Mouse (Mus musculus) heart, adult 2 months (tissue): Measurements from ENCODE around the gene 9430097D07Rik. TPM values are rescaled to one million over a fixed set of nuclear protein-coding genes. Genes with fewer than 3 reads are reported as not detected.

Source experiments
- DNase-seq, 2 experiments: peaks; one replicate each; pipeline ENCODE4 v3.0.0; 2021
- H3K27ac ChIP-seq: fragments of 200-600 bp; 2 replicates; pipeline ENCODE4 v1.8.1; 2022
- H3K27me3 ChIP-seq: fragments of 200-500 bp; 2 replicates; pipeline ENCODE4 v1.6.1; 2012; ENCODE audit warnings: mild to moderate bottlenecking, low read length, inconsistent platforms, mixed read lengths; ENCODE audit not compliant: control insufficient read depth, insufficient read depth
- H3K36me3 ChIP-seq: fragments of 200-500 bp; 2 replicates; pipeline ENCODE4 v1.6.1; 2012; ENCODE audit warnings: low read length, inconsistent platforms; ENCODE audit not compliant: control insufficient read depth, insufficient read depth
- H3K4me1 ChIP-seq: fragments of 200-500 bp; 2 replicates; pipeline ENCODE4 v1.6.1; 2011; ENCODE audit warnings: low read length; ENCODE audit not compliant: control insufficient read depth, insufficient read depth
- H3K4me3 ChIP-seq: fragments of 200-600 bp; 2 replicates; pipeline ENCODE4 v1.8.1; 2022
- H3K79me2 ChIP-seq: fragments of 200-500 bp; replicated peaks from 2 replicates; pipeline ENCODE4 v1.6.1; 2012; ENCODE audit warnings: mild to moderate bottlenecking, inconsistent platforms, low read length, moderate library complexity, mixed read lengths; ENCODE audit not compliant: control insufficient read depth, insufficient read depth
- H3K9ac ChIP-seq: fragments of 200-500 bp; 2 replicates; pipeline ENCODE4 v1.6.1; 2012; ENCODE audit warnings: low read depth, mild to moderate bottlenecking, control low read depth, inconsistent platforms, low read length, mixed read lengths
- CTCF ChIP-seq: fragments of 200-600 bp; IDR thresholded peaks from 2 replicates; pipeline ENCODE4 v1.8.1; 2022; ENCODE audit warnings: antibody characterized with exemption, mild to moderate bottlenecking, moderate library complexity
- EP300 ChIP-seq: fragments of 200-500 bp; IDR thresholded peaks from 2 replicates; pipeline ENCODE4 v1.6.1; 2011; ENCODE audit warnings: low read depth, low read length, control low read depth; ENCODE audit not compliant: insufficient read depth
- POLR2A ChIP-seq: fragments of 200-500 bp; IDR thresholded peaks from 2 replicates; pipeline ENCODE4 v1.6.1; 2011; ENCODE audit warnings: mild to moderate bottlenecking, low read depth, low read length, control low read depth; ENCODE audit not compliant: insufficient read depth
- WGBS: fragments of 180-500 bp; shearing (Covaris S2); methylation state at CpG from one replicate; pipeline ENCODE4 v1.1.7; 2018; 5-methylcytosine and 5-hydroxymethylcytosine counted together
- intact Hi-C: fragments of 180-260 bp; cut with DNase I; formaldehyde crosslinking; loops from one replicate; pipeline ENCODE4 v1.15.1; 2025
- polyA plus RNA-seq: library from polyadenylated mRNA; depleted of rRNA; stranded (reverse); fragments of >200 nt; gene quantifications from 2 replicates; pipeline ENCODE4 v1.2.3, GENCODE M21; 2012
- total RNA-seq, 2 experiments: library from RNA; stranded (reverse); gene quantifications; 2 replicates each; pipeline ENCODE4 v1.2.3; 2021

9430097D07Rik gene
- total and polyA plus RNA-seq, 3 experiments = not detected

GRCm38 (mm10) chr2:32585149-32585714 is 9.7 kb upstream of the 9430097D07Rik start:
- TF ChIP-seq POLR2A = no peak
- peaks cover 7% of the 10 kb centered on the region for H3K4me1 ChIP-seq
- H3K4me3 ChIP-seq = no peak overlapping the region
- WGBS = 93% methylated on average over 7 of the region's 7 CpGs
- no peaks in the 10 kb centered on the region for H3K36me3 ChIP-seq
- no peaks in the 10 kb centered on the region for H3K79me2 ChIP-seq
- H3K9ac ChIP-seq = no peak overlapping the region
- H3K27me3 ChIP-seq = no peaks in the 10 kb centered on the region
- H3K27ac ChIP-seq = no peak overlapping the region
- no peak for DNase-seq
- intact Hi-C loops = no loop called here

DNA sequence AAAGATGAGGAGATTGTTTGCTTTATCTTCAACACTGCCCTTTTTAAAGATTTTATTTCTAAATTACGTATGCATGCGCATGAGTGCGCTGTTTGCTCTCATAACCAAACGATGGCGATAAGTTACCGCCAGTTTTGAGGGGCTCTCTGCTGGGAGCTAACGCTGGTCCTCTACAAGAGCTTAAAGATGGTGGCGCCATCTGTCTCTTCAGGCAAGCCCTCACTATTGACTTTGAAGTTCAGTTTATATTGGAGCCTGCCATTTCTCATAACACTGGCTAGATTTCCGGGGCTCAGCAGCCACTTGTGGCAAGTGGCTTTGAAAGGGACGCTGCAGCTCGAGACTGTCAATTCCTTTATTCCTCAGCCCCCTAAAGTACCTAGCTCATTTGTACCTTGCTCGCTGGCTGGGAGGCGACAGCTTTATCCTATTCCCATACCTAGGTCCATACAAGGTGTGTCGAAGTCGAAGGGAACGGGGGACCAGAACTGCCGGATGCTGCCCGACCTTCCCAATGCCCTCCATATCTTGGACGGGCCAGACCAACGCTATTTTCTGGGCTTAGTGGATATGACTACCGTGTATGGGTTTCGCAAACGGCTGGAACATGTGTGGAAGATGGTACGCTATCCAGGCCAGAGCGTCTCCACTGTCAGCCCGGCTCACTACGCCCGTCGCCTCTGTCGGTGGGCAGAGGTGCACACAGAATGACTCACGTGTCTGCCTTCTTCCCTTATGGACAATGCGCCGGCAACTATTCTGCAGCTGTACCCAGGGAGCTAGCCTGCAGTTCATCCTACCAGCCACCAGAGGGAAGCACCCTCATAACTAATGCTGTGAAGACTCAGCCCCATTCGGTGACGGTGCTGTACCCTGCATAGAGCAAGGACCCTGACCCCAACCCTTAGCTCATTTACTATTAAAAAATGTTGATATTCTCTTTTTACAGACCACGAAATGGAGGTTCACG is 7.6 kb upstream of the 9430097D07Rik start:
- H3K79me2 ChIP-seq = no peaks in the 10 kb centered on the region
- H3K4me3 ChIP-seq = no peak overlapping the region
- peaks cover 2% of the 10 kb centered on the region for H3K4me1 ChIP-seq
- H3K36me3 ChIP-seq = no peaks in the 10 kb centered on the region
- H3K9ac ChIP-seq = peak overlapping the region; percentile 39; the same call in 1 of the 2 replicates
- peak; percentile 100; the same call in 1 of the 2 replicates for TF ChIP-seq CTCF
- TF ChIP-seq EP300 = peak; percentile 97
- TF ChIP-seq POLR2A = no peak
- intact Hi-C loops = loop anchor here (1.0 kb wide), 2 partner anchors 19 to 106 kb away; no protein-coding TSS in a partner anchor
- DNase-seq = peak; percentile 78 to 81
- 15% methylated on average over 37 of the region's 37 CpGs for WGBS
- H3K27me3 ChIP-seq = no peaks in the 10 kb centered on the region
- H3K27ac ChIP-seq = no peak overlapping the region

DNA sequence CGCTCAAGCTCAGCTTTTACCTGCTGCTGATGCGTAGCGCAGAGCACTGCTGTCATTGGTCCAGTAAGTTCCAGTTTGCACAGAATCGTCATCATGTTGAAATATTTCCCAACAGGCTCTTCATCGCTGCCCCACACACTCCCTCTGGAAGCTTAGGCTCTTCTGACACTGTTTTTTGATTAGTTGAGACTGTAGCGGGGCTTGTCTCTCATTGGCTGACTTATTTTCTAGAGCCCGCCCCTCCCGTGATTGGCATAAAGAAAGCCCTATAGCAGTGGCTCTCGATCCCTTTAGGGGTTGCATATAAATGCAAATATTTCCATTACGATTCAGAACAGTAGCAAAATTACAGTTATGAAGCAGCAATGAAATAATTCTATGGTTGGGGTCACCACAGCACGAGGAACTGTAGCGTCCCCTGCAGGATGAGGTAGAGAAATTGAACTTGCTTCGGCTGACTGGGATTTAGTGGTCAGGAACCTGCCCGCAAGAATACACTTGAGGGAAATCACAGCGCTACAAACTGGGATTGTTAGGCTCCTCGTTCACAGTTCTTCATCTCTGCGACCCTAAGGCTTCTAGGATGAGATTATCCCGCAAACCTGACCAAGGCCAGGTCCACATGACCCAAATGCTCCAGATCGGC is 6.1 kb upstream of the 9430097D07Rik start:
- H3K27me3 ChIP-seq = no peaks in the 10 kb centered on the region
- no peak overlapping the region for H3K27ac ChIP-seq
- TF ChIP-seq POLR2A (no peak), CTCF (no peak; the same call in 1 of the 2 replicates), EP300 (no peak)

GRCm38 (mm10) chr2:32578146-32579046 is 2.9 kb upstream of the 9430097D07Rik start:
- Histone ChIP-seq H3K27me3 (no peaks in the 10 kb centered on the region), H3K27ac (no peak overlapping the region), H3K79me2 (no peaks in the 10 kb centered on the region), H3K9ac (no peak overlapping the region), H3K4me1 (peaks cover 1% of the 10 kb centered on the region; the same call in 1 of the 2 replicates), H3K4me3 (no peak overlapping the region), H3K36me3 (no peaks in the 10 kb centered on the region)
- no peak for TF ChIP-seq POLR2A
- TF ChIP-seq EP300 = no peak
- no peak for TF ChIP-seq CTCF
- 46% methylated on average over 25 of the region's 30 CpGs for WGBS
- DNase-seq = no peak
- intact Hi-C loops = loop anchor here (5.0 kb wide), 1 partner anchor 34 kb away; no protein-coding TSS in a partner anchor

More for the DNA sequence above, 6.1 kb upstream of the 9430097D07Rik start:
- H3K4me3 ChIP-seq = no peak overlapping the region
- 49% methylated on average over 19 of the region's 19 CpGs for WGBS
- no peak for DNase-seq
- intact Hi-C loops = no loop called here
- H3K79me2 ChIP-seq = no peaks in the 10 kb centered on the region
- H3K9ac ChIP-seq = no peak overlapping the region
- H3K4me1 ChIP-seq = peaks cover 1% of the 10 kb centered on the region; the same call in 1 of the 2 replicates
- no peaks in the 10 kb centered on the region for H3K36me3 ChIP-seq

DNA sequence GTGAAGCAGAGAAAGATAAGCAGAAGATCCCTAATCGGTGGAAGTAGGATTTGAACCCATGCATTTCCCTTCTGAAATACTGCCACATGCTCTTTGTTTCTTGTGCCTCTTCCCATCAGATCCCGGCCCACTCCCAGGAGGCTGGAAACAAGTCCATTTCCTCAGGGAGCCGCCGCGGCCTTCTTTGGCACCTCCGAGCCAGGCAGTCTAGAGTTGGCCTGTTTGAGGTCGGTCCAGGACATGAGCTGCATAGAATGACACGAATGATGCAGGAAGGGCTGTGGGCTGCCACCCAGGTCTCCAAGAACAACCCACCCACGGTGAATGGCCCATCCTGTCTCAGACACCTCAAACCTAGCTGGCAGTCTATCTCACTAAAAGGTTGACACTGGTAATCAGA is 1.0 kb upstream of the 9430097D07Rik start:
- intact Hi-C loops = loop anchor here (5.0 kb wide), 1 partner anchor 36 kb away; no protein-coding TSS in a partner anchor
- TF ChIP-seq EP300 (no peak), CTCF (no peak), POLR2A (no peak)
- no peaks in the 10 kb centered on the region for H3K27me3 ChIP-seq
- no peaks in the 10 kb centered on the region for H3K36me3 ChIP-seq
- WGBS = 44% methylated on average over 9 of the region's 9 CpGs
- no peak overlapping the region for H3K27ac ChIP-seq
- no peak overlapping the region for H3K4me3 ChIP-seq
- no peak for DNase-seq
- H3K9ac ChIP-seq = no peak overlapping the region
- no peaks in the 10 kb centered on the region for H3K4me1 ChIP-seq
- H3K79me2 ChIP-seq = no peaks in the 10 kb centered on the region
